12 mouse cellular contexts compared by ENCODE assay signal in the genomic region with DNA sequence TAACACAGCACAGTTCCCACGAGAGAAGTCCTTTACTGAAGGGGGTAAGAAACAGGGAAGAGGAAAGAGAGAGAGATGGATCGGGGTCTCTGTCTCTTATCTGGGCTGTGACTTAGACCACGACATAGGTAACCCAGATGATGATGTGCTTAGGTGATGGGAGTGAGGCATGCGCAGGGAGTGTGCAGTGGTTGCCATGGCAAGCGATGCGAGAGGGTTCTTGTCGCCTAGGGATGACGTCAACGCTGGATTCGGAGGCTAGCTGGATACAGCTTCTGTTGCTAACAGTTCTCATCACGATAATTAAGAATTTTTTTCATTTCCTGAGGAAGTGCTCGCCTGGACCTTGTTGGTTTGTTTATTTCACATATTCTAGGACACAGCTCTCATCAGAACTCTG. TPM values are rescaled to one million over a fixed set of nuclear protein-coding genes. Genes with fewer than 3 reads are reported as not detected.
DNase-seq lines count a peak whose midpoint lies in the region; ATAC-seq and TF ChIP-seq lines count a peak whose summit lies in the region.
"Had no signal": no experiment of that assay in that cellular context is flagged by ENCODE, and none has a peak within 500 bp of the region (broad histone marks: within the 10 kb centered on the region; RNA-seq: fewer than 3 reads in every experiment).

No protein-coding gene starts in this region.

- H3K9ac ChIP-seq in forebrain, postnatal 0 days, result no peak overlapping the region
- no peak overlapping the region for H3K9ac ChIP-seq in forebrain, embryonic 13.5 days
- H3K9ac ChIP-seq: heart, embryonic 15.5 days; liver, embryonic 15.5 days had no signal

- H3K27ac ChIP-seq in forebrain, postnatal 0 days (ENCODE audit: low read depth, low read length), result no peak overlapping the region
- no peak overlapping the region for H3K27ac ChIP-seq in forebrain, embryonic 13.5 days
- H3K27ac ChIP-seq: heart, embryonic 15.5 days; liver, embryonic 15.5 days; macrophage had no signal

- peak; percentile 60 for ATAC-seq in forebrain, postnatal 0 days
- ATAC-seq in forebrain, embryonic 13.5 days, result no peak

- 76% methylated on average over 12 of the region's 12 CpGs for WGBS in forebrain, postnatal 0 days
- WGBS in forebrain, embryonic 13.5 days, result 84% methylated on average over 12 of the region's 12 CpGs

- no peak overlapping the region for H3K4me2 ChIP-seq in forebrain, postnatal 0 days (ENCODE audit: low read depth)
- H3K4me2 ChIP-seq in forebrain, embryonic 13.5 days, result no peak overlapping the region
- H3K4me2 ChIP-seq: heart, embryonic 15.5 days; liver, embryonic 15.5 days had no signal

- no peak overlapping the region for H3K4me3 ChIP-seq in forebrain, postnatal 0 days (ENCODE audit: low read depth, low read length)
- H3K4me3 ChIP-seq in forebrain, embryonic 13.5 days, result no peak overlapping the region
- H3K4me3 ChIP-seq: heart, embryonic 15.5 days; liver, embryonic 15.5 days had no signal

- DNase-seq in forebrain, postnatal 0 days, result peak; percentile 44
- DNase-seq in frontal cortex, postnatal 14 days (ENCODE audit: low spot score in 2 of 2), result peak; percentile 61 to 73
- DNase-seq in layer of hippocampus, postnatal 36 days, result peak; percentile 70
- DNase-seq in right cerebral cortex, postnatal 10 days (ENCODE audit: low spot score in 2 of 2), result peak; percentile 85 to 88
- no peak for DNase-seq in thymus, postnatal 0 days (ENCODE audit: low spot score)
- DNase-seq in urinary bladder, adult 2 months (ENCODE audit: low spot score), result no peak
- DNase-seq in thymus, adult 18-20 months, result no peak
- DNase-seq: kidney, postnatal 14 days had no signal

- H3K4me1 ChIP-seq in forebrain, postnatal 0 days (ENCODE audit: insufficient read depth), result no peaks in the 10 kb centered on the region
- H3K4me1 ChIP-seq in forebrain, embryonic 13.5 days, result no peaks in the 10 kb centered on the region
- H3K4me1 ChIP-seq: heart, embryonic 15.5 days; liver, embryonic 15.5 days had no signal

- no peak for TF ChIP-seq CTCF in forebrain, postnatal 0 days (IDR thresholded peaks at IDR 0.05; ENCODE audit: low read depth)

- H3K36me3 ChIP-seq in forebrain, postnatal 0 days (ENCODE audit: insufficient read depth), result 0 out of 2 replicates have a peak, but pooled peaks cover 3% of the 10 kb centered on the region
- H3K36me3 ChIP-seq in forebrain, embryonic 13.5 days (ENCODE audit: poor library complexity, severe bottlenecking), result no peaks in the 10 kb centered on the region
- H3K36me3 ChIP-seq: heart, embryonic 15.5 days; liver, embryonic 15.5 days had no signal

- no peaks in the 10 kb centered on the region for H3K9me3 ChIP-seq in forebrain, postnatal 0 days (ENCODE audit: low read length)
- no peaks in the 10 kb centered on the region for H3K9me3 ChIP-seq in forebrain, embryonic 13.5 days (replicated peaks)
- H3K9me3 ChIP-seq: heart, embryonic 15.5 days; liver, embryonic 15.5 days had no signal

- no peaks in the 10 kb centered on the region for H3K27me3 ChIP-seq in forebrain, postnatal 0 days (ENCODE audit: insufficient read depth, low read length)
- no peaks in the 10 kb centered on the region for H3K27me3 ChIP-seq in forebrain, embryonic 13.5 days
- H3K27me3 ChIP-seq: heart, embryonic 15.5 days; liver, embryonic 15.5 days had no signal

RNA-seq across cellular contexts. Expression of gene Tgif1, which starts 27.1 kb away (rescaled TPM):
- total RNA-seq in forebrain, postnatal 0 days (2014; rRNA removed), result 3.0 and 3.5 TPM in 2 replicates
- polyA plus RNA-seq in forebrain, postnatal 0 days (2015; fragmentation: Nextera tagmentation; extraction: Ambion mirVana), result 4.4 and 5.2 TPM in 2 replicates
- polyA plus RNA-seq in forebrain, embryonic 13.5 days (2015; fragmentation: Nextera tagmentation; extraction: Ambion mirVana), result 24.0 and 33.0 TPM in 2 replicates
- 1 to 10 TPM; 1.9 to 2.0 TPM for total RNA-seq in layer of hippocampus, postnatal 36 days (2021)
- polyA plus RNA-seq in thymus, postnatal 0 days (2015; fragmentation: Nextera tagmentation; extraction: Ambion mirVana), result 36.4 and 37.8 TPM in 2 replicates
- polyA plus RNA-seq in urinary bladder, adult 2 months (2012; rRNA removed), result 77.2 and 79.5 TPM in 2 replicates

Comparison
In these comparisons a context has a peak if more than half of its experiments do, and no peak if none do; other contexts are left out.
1. DNase-seq: peak in forebrain, postnatal 0 days (single experiment), frontal cortex, postnatal 14 days (2 of 2), layer of hippocampus, postnatal 36 days (2 of 2) and right cerebral cortex, postnatal 10 days (2 of 2); none in thymus, postnatal 0 days (single experiment), urinary bladder, adult 2 months (single experiment) and thymus, adult 18-20 months (0 of 2).